Mouse (Mus musculus): ENCODE measurements around the gene Cd164l2.

DNA sequence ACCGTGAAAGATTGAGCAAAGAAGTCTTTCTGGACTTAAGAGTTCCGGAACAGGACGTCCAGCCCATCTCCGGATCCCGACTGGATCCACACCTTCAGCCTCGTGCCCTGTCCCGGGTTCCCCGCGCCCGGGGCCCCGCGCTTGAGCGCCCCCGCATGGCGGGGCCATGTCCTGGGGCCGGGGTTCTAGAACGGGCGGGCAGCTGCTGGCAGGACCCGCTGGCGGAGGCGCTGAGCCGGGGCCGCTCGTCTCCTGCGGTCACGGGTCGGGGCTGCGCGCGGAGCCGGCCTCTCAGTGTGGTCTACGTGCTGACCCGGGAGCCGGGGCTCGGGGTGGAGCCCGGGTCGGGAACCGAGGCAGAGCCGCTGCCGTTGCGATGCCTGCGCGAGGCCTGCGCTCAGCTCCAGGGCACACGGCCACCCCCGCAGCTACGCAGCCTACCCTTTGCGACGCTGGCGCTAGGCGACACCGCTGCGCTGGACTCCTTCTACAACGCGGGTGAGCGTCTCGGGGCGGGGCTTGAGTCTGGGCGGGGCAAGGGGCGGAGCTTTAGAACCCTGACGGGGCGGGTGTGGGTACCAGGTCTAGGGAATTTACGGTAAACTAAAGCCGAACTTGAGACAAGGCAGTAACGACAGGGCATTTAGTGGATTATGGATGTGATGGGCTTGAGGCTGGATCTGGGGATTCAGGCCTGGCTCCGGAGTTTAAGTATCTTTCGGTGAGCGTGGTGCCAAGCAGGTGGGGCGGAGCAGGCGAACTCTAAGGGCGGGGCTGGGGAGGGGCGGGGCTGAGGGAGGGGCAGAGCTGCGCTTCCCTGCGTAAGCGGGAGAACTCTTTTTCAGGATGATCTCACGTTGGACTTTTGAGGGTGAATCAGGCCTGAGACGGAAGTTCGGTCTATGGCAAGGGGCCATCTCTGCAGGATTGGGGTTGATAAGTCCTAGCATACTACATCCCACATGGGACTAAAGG, 29.3 kb downstream of the Cd164l2 start:
- TF ChIP-seq CTCF (IDR thresholded peaks at IDR 0.05; ENCODE audit: control insufficient read depth, insufficient read depth, insufficient read length) (peak; percentile 29), MYOD1 (IDR thresholded peaks at IDR 0.05; ENCODE audit: control insufficient read depth, insufficient read length, low read depth) (no peak), CEBPB (IDR thresholded peaks at IDR 0.05; ENCODE audit: low read depth) (no peak), MAX (IDR thresholded peaks at IDR 0.05) (no peak), MYOG (IDR thresholded peaks at IDR 0.05; ENCODE audit: control insufficient read depth, extremely low read depth, insufficient read length) (no peak), FOSL1 (IDR thresholded peaks at IDR 0.05; ENCODE audit: insufficient read depth, low read length, poor library complexity, severe bottlenecking) (no peak)
